Mouse (Mus musculus): ENCODE data around the gene Gria2.
A peak's percentile ranks its signal among the peaks of the same experiment; 100 is the strongest.

Gria2 gene

GRCm38 (mm10) chr3:80802596-80803081 is at the start of gene Gria2:
TSS of gene Gria2 (minus strand) at chr3:80802835.
- peak; percentile 83 for DNase-seq (ENCODE audit: low spot score)

- no peak for DNase-seq (ENCODE audit: low spot score)
Observed at GRCm38 (mm10) chr3:80850947-80851346, 48.3 kb upstream of the Gria2 start.

GRCm38 (mm10) chr3:80845634-80846033 is 43.0 kb upstream of the Gria2 start:
- no peak for DNase-seq (ENCODE audit: low spot score)

- DNase-seq (ENCODE audit: low spot score): no peak
Observed at GRCm38 (mm10) chr3:80839845-80840244, 37.2 kb upstream of the Gria2 start.

GRCm38 (mm10) chr3:80837583-80837982 is 34.9 kb upstream of the Gria2 start:
- DNase-seq (ENCODE audit: low spot score): no peak

- DNase-seq (ENCODE audit: low spot score): no peak
Observed at GRCm38 (mm10) chr3:80823975-80824374, 21.3 kb upstream of the Gria2 start.

GRCm38 (mm10) chr3:80818619-80819018 is 16.0 kb upstream of the Gria2 start:
- DNase-seq (ENCODE audit: low spot score): no peak

- DNase-seq (ENCODE audit: low spot score): no peak
Observed at GRCm38 (mm10) chr3:80813734-80814133, 11.1 kb upstream of the Gria2 start.

GRCm38 (mm10) chr3:80812237-80812636 is 9.6 kb upstream of the Gria2 start:
- DNase-seq (ENCODE audit: low spot score): no peak

- no peak for DNase-seq (ENCODE audit: low spot score)
Observed at GRCm38 (mm10) chr3:80805327-80805726, 2.7 kb upstream of the Gria2 start.

- no peak for DNase-seq (ENCODE audit: low spot score)
Observed at GRCm38 (mm10) chr3:80803811-80804210, 1.2 kb upstream of the Gria2 start.

- no peak for DNase-seq (ENCODE audit: low spot score)
Observed at GRCm38 (mm10) chr3:80803211-80803610, 576 bp upstream of the Gria2 start.

- DNase-seq (ENCODE audit: low spot score): no peak
Observed at GRCm38 (mm10) chr3:80801827-80802310, 766 bp downstream of the Gria2 start.

GRCm38 (mm10) chr3:80800995-80801826 is 1.4 kb downstream of the Gria2 start:
- DNase-seq (ENCODE audit: low spot score): peak; percentile 37

GRCm38 (mm10) chr3:80800299-80800994 is 2.2 kb downstream of the Gria2 start:
- no peak for DNase-seq (ENCODE audit: low spot score)

- no peak for DNase-seq (ENCODE audit: low spot score)
Observed at GRCm38 (mm10) chr3:80797935-80798334, 4.7 kb downstream of the Gria2 start.

GRCm38 (mm10) chr3:80796764-80797163 is 5.9 kb downstream of the Gria2 start:
- DNase-seq (ENCODE audit: low spot score): no peak

GRCm38 (mm10) chr3:80795284-80795683 is 7.4 kb downstream of the Gria2 start:
- DNase-seq (ENCODE audit: low spot score): no peak

GRCm38 (mm10) chr3:80787116-80787744 is 15.4 kb downstream of the Gria2 start:
- DNase-seq (ENCODE audit: low spot score): no peak

- DNase-seq (ENCODE audit: low spot score): no peak
Observed at GRCm38 (mm10) chr3:80781144-80781530, 21.5 kb downstream of the Gria2 start.

GRCm38 (mm10) chr3:80780383-80781143 is 22.1 kb downstream of the Gria2 start:
- DNase-seq (ENCODE audit: low spot score): no peak

- no peak for DNase-seq (ENCODE audit: low spot score)
Observed at GRCm38 (mm10) chr3:80776628-80777027, 26.0 kb downstream of the Gria2 start.
